Mouse (Mus musculus) MEL (cell line): ENCODE results near the gene Dnajc22. TPM values are rescaled to one million over a fixed set of nuclear protein-coding genes. Genes with fewer than 3 reads are reported as not detected.

Experiments
- DNase-seq: peaks from one replicate; pipeline ENCODE4 v3.0.0; 2011; ENCODE audit warnings: low read depth, low spot score
- H3K27ac ChIP-seq: 2 replicates; pipeline ENCODE4 v1.5.1; 2012; ENCODE audit warnings: low read depth, mild to moderate bottlenecking, control low read depth, low read length, moderate library complexity; ENCODE audit not compliant: control insufficient read depth
- H3K27me3 ChIP-seq, 2 experiments: fragments of 150-350 bp in 1 of 2; sonication (generic) in 1 of 2; 2 replicates each; pipeline ENCODE4 v1.6.1; 2012; ENCODE audit warnings: low read length in 2 of 2, mild to moderate bottlenecking in 2 of 2, improper control_type of control experiment in 1 of 2, moderate library complexity in 1 of 2; ENCODE audit not compliant: insufficient read depth in 2 of 2, control insufficient read depth in 1 of 2
- H3K36me3 ChIP-seq, 2 experiments: 2 replicates each; pipeline ENCODE4 v1.6.1; 2012 to 2014; ENCODE audit warnings: low read length in 2 of 2, improper control_type of control experiment in 1 of 2, inconsistent platforms in 1 of 2, mild to moderate bottlenecking in 1 of 2; ENCODE audit not compliant: insufficient read depth in 2 of 2, control insufficient read depth in 1 of 2
- H3K4me1 ChIP-seq, 2 experiments: fragments of 150-350 bp in 1 of 2; sonication (generic) in 1 of 2; 2 replicates each; pipeline ENCODE4 v1.6.1; 2012; ENCODE audit warnings: low read length in 2 of 2, improper control_type of control experiment in 1 of 2, mild to moderate bottlenecking in 1 of 2; ENCODE audit not compliant: insufficient read depth in 2 of 2, control insufficient read depth in 1 of 2
- H3K4me3 ChIP-seq, 2 experiments: fragments of 150-350 bp in 1 of 2; sonication (generic) in 1 of 2; 2 replicates each; pipeline ENCODE4 v1.5.1; 2012; ENCODE audit warnings: low read depth in 2 of 2, low read length in 2 of 2, mild to moderate bottlenecking in 2 of 2, moderate library complexity in 2 of 2, control low read depth in 1 of 2, improper control_type of control experiment in 1 of 2; ENCODE audit not compliant: control insufficient read depth in 1 of 2, insufficient read depth in 1 of 2
- H3K79me2 ChIP-seq: 2 replicates; pipeline ENCODE4 v1.6.1; 2012; ENCODE audit warnings: mild to moderate bottlenecking, low read length, moderate library complexity; ENCODE audit not compliant: control insufficient read depth, poor library complexity, insufficient read depth
- H3K9ac ChIP-seq: 2 replicates; pipeline ENCODE4 v1.6.1; 2012; ENCODE audit warnings: low read depth, mild to moderate bottlenecking, control low read depth, low read length, moderate library complexity; ENCODE audit not compliant: control insufficient read depth, poor library complexity, severe bottlenecking
- H3K9me3 ChIP-seq: fragments of 150-350 bp; sonication (generic); replicated peaks from 2 replicates; pipeline ENCODE4 v1.6.1; 2012; ENCODE audit warnings: mild to moderate bottlenecking, low read length, improper control_type of control experiment, moderate library complexity; ENCODE audit not compliant: insufficient read depth
- BHLHE40 ChIP-seq: IDR thresholded peaks from 2 replicates; pipeline ENCODE4 v1.6.1; 2012; ENCODE audit warnings: low read depth, mild to moderate bottlenecking, inconsistent platforms, low read length, improper control_type of control experiment, borderline replicate concordance
- CHD1 ChIP-seq: IDR thresholded peaks from 2 replicates; pipeline ENCODE4 v1.6.1; 2012; ENCODE audit warnings: low read depth, mild to moderate bottlenecking, inconsistent platforms, low read length, improper control_type of control experiment
- CTCF ChIP-seq, 3 experiments: IDR thresholded peaks in 2 of 3; conservative IDR thresholded peaks in 1 of 3; 2 replicates each; pipeline ENCODE4 v1.5.1; 2011 to 2012; ENCODE audit warnings: low read length in 3 of 3, low read depth in 2 of 3, mild to moderate bottlenecking in 2 of 3, improper control_type of control experiment in 1 of 3, inconsistent platforms in 1 of 3, mixed read lengths in 1 of 3, moderate library complexity in 1 of 3; ENCODE audit not compliant: control insufficient read depth in 1 of 3, insufficient read depth in 1 of 3, poor library complexity in 1 of 3, severe bottlenecking in 1 of 3
- ELF1 ChIP-seq: IDR thresholded peaks from 2 replicates; pipeline ENCODE4 v1.6.1; 2014; ENCODE audit warnings: low read depth, mild to moderate bottlenecking, inconsistent platforms, low read length, improper control_type of control experiment, moderate library complexity
- EP300 ChIP-seq, 2 experiments: IDR thresholded peaks; 2 replicates each; pipeline ENCODE4 v1.6.1; 2011; ENCODE audit warnings: improper control_type of control experiment in 2 of 2, low read length in 2 of 2, low read depth in 1 of 2, mild to moderate bottlenecking in 1 of 2
- ETS1 ChIP-seq: IDR thresholded peaks from 2 replicates; pipeline ENCODE4 v1.6.1; 2012; ENCODE audit warnings: low read depth, mild to moderate bottlenecking, inconsistent platforms, low read length, improper control_type of control experiment, moderate library complexity
- GATA1 ChIP-seq: IDR thresholded peaks from 2 replicates; pipeline ENCODE4 v1.6.1; 2011; ENCODE audit warnings: low read depth, low read length, improper control_type of control experiment
- KAT2A ChIP-seq: conservative IDR thresholded peaks from 2 replicates; pipeline ENCODE4 v1.6.1; 2012; ENCODE audit warnings: low read depth, low read length, improper control_type of control experiment, inconsistent platforms
- MAZ ChIP-seq: IDR thresholded peaks from 2 replicates; pipeline ENCODE4 v1.6.1; 2012; ENCODE audit warnings: low read depth, mild to moderate bottlenecking, inconsistent platforms, low read length, improper control_type of control experiment
- MEF2A ChIP-seq: IDR thresholded peaks from 2 replicates; pipeline ENCODE4 v1.6.1; 2014; ENCODE audit warnings: low read depth, mild to moderate bottlenecking, inconsistent platforms, low read length, improper control_type of control experiment; ENCODE audit not compliant: poor library complexity, insufficient replicate concordance, severe bottlenecking; ENCODE audit errors: extremely low read depth
- MXI1 ChIP-seq: IDR thresholded peaks from 2 replicates; pipeline ENCODE4 v1.6.1; 2011; ENCODE audit warnings: mild to moderate bottlenecking, low read depth, low read length, improper control_type of control experiment
- MYB ChIP-seq: IDR thresholded peaks from 2 replicates; pipeline ENCODE4 v1.6.1; 2011; ENCODE audit warnings: mild to moderate bottlenecking, low read depth, low read length, improper control_type of control experiment
- NELFE ChIP-seq: IDR thresholded peaks from 2 replicates; pipeline ENCODE4 v1.6.1; 2011; ENCODE audit warnings: low read depth, low read length, improper control_type of control experiment
- NRF1 ChIP-seq: IDR thresholded peaks from 2 replicates; pipeline ENCODE4 v1.6.1; 2014; ENCODE audit warnings: low read depth, mild to moderate bottlenecking, inconsistent platforms, low read length, improper control_type of control experiment, moderate library complexity; ENCODE audit not compliant: poor library complexity, insufficient read depth, severe bottlenecking
- POLR2AphosphoS5 ChIP-seq: IDR thresholded peaks from 2 replicates; pipeline ENCODE4 v1.6.1; 2012; ENCODE audit warnings: low read depth, borderline replicate concordance, mild to moderate bottlenecking, inconsistent platforms, low read length, moderate library complexity, mixed read lengths
- RAD21 ChIP-seq: IDR thresholded peaks from 2 replicates; pipeline ENCODE4 v1.6.1; 2011; ENCODE audit warnings: mild to moderate bottlenecking, low read depth, low read length, improper control_type of control experiment
- TAL1 ChIP-seq: IDR thresholded peaks from 2 replicates; pipeline ENCODE4 v1.6.1; 2012; ENCODE audit warnings: mild to moderate bottlenecking, inconsistent platforms, low read length, moderate library complexity, mixed read lengths
- UBTF ChIP-seq: IDR thresholded peaks from 2 replicates; pipeline ENCODE4 v1.6.1; 2012; ENCODE audit warnings: low read depth, mild to moderate bottlenecking, inconsistent platforms, low read length, improper control_type of control experiment, moderate library complexity, borderline replicate concordance; ENCODE audit not compliant: insufficient read depth
- USF1 ChIP-seq: IDR thresholded peaks from 2 replicates; pipeline ENCODE4 v1.6.1; 2014; ENCODE audit warnings: low read depth, mild to moderate bottlenecking, inconsistent platforms, low read length, improper control_type of control experiment, moderate library complexity
- USF2 ChIP-seq, 2 experiments: IDR thresholded peaks; 2 replicates each; pipeline ENCODE4 v1.6.1; 2011 to 2012; ENCODE audit warnings: improper control_type of control experiment in 2 of 2, low read length in 2 of 2, borderline replicate concordance in 1 of 2, inconsistent platforms in 1 of 2, low read depth in 1 of 2, mild to moderate bottlenecking in 1 of 2; ENCODE audit not compliant: insufficient read depth in 1 of 2
- ZC3H11A ChIP-seq: IDR thresholded peaks from 2 replicates; pipeline ENCODE4 v1.6.1; 2012; ENCODE audit warnings: low read depth, mild to moderate bottlenecking, inconsistent platforms, low read length, improper control_type of control experiment
- ZKSCAN1 ChIP-seq: IDR thresholded peaks from 2 replicates; pipeline ENCODE4 v1.6.1; 2012; ENCODE audit warnings: low read depth, mild to moderate bottlenecking, inconsistent platforms, low read length, improper control_type of control experiment, moderate library complexity
- ZMIZ1 ChIP-seq: IDR thresholded peaks from 2 replicates; pipeline ENCODE4 v1.6.1; 2012; ENCODE audit warnings: low read depth, mild to moderate bottlenecking, inconsistent platforms, low read length, improper control_type of control experiment, moderate library complexity
- polyA plus RNA-seq, 2 experiments: library from polyadenylated mRNA; stranded (reverse) in 1 of 2; unstranded in 1 of 2; fragments of >175 nt in 1 of 2; fragments of >200 nt in 1 of 2; gene quantifications; 2 replicates each; pipeline versions ENCODE4 v1.2.1 to v1.2.4; 2012; ENCODE audit warnings: low replicate concordance in 2 of 2, low read depth in 1 of 2; ENCODE audit not compliant: insufficient read length in 2 of 2, insufficient read depth in 1 of 2, missing spikeins in 1 of 2
- total RNA-seq: library from RNA; depleted of rRNA; stranded (reverse); fragments of 300-350 nt; gene quantifications from 2 replicates; pipeline ENCODE4 v1.2.3, GENCODE M21; 2012

Dnajc22 gene
- total and polyA plus RNA-seq, 3 experiments: 3.2 to 5.3 TPM; not detected in 1

DNA sequence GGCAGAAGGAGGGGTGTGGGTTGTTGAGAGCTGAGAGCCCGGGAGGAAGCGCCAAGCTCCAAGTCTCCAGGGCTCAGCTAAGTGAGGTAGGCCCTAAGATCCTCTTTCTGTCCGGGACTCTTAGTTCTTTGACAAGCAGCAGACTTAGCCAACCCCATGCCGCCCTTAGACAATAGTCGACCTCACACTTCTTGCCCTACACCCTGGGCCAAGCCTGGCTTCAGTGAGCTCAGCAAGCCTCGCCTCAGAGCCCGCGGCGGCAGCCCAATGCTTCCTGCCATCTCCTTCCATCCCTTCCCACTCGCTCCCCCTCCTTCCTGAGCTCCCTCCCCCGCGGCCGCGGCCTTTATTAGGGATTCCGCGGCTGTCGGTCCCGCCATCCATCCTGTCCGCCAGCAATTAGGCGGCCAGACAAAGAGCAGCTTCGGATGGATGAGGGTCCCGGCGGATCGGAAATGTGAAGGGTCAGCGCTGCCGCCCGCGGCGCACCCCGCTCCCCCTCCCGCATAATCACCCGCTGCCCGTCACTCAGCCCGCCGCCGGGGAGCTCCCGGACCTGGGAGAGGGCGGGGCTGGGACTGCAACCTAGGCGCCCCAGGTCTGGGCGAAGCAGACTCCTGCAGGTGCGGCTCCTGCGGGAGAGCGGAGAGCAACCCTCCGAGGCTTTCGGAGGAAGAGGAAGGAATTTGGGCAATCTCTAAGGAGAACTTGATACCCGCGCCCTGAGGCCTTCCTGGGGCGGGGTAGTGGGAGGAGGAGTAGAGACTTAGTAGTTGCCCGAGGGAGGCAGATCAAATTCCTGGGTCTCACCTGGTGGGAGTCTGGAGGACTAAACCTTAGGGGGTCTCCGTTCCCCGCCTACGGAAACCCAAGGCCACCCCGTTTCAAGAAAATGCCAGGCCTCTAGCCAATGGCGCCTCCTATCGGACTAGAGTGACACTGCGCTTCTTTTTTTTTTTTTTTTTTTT is 605 bp downstream of the Dnajc22 start (continued):
- TF ChIP-seq GATA1 (no peak), CTCF (IDR thresholded peaks at IDR 0.05 in 2 of 3, conservative IDR thresholded peaks at IDR 0.05 in 1 of 3; ENCODE audit: control insufficient read depth in 1 of 3, insufficient read depth in 1 of 3, low read depth in 2 of 3, low read length in 3 of 3, poor library complexity in 1 of 3, severe bottlenecking in 1 of 3) (peak; percentile 57 to 72 (median 62); a peak in 5 of 6 replicates), RAD21 (peak; percentile 25), CHD1 (no peak), ELF1 (no peak)

GRCm38 (mm10) chr15:99094631-99095270 is 1.8 kb downstream of the Dnajc22 start:
- no peak for TF ChIP-seq USF2 (IDR thresholded peaks at IDR 0.05; ENCODE audit: borderline replicate concordance in 1 of 2, insufficient read depth in 1 of 2, low read depth in 1 of 2, low read length in 2 of 2)
- TF ChIP-seq USF1: no peak
- TF ChIP-seq MEF2A: no peak
- no peak for TF ChIP-seq ZC3H11A
- TF ChIP-seq POLR2AphosphoS5: no peak
- no peak for TF ChIP-seq MAZ
- TF ChIP-seq BHLHE40: no peak
- TF ChIP-seq ZMIZ1: no peak
- no peak for TF ChIP-seq TAL1
- TF ChIP-seq UBTF: no peak
- no peak for TF ChIP-seq KAT2A
- no peak for TF ChIP-seq ZKSCAN1
- no peak for TF ChIP-seq MXI1
- TF ChIP-seq RAD21: no peak
- no peak for TF ChIP-seq MYB
- no peak for TF ChIP-seq EP300 (IDR thresholded peaks at IDR 0.05; ENCODE audit: low read depth in 1 of 2, low read length in 2 of 2)
- no peak for TF ChIP-seq NRF1
- TF ChIP-seq NELFE: no peak
- TF ChIP-seq ETS1: no peak
- TF ChIP-seq, all 39 proteins: peak for 0
- Histone ChIP-seq H3K27ac (no peak overlapping the region), H3K9me3 (no peaks in the 10 kb centered on the region), H3K36me3 (peaks cover 0 to 11% of the 10 kb centered on the region in 2 experiments; a peak in 2 of 4 replicates), H3K27me3 (no peaks in the 10 kb centered on the region), H3K4me1 (peaks cover 0 to 13% of the 10 kb centered on the region in 2 experiments; a peak in 2 of 4 replicates), H3K4me3 (no peak overlapping the region), H3K79me2 (peaks cover 1% of the 10 kb centered on the region; the same call in 1 of the 2 replicates), H3K9ac (no peak overlapping the region)
- DNase-seq: no peak
